Mouse (Mus musculus): ENCODE results near the gene Map3k10.

Gene Map3k10

DNA sequence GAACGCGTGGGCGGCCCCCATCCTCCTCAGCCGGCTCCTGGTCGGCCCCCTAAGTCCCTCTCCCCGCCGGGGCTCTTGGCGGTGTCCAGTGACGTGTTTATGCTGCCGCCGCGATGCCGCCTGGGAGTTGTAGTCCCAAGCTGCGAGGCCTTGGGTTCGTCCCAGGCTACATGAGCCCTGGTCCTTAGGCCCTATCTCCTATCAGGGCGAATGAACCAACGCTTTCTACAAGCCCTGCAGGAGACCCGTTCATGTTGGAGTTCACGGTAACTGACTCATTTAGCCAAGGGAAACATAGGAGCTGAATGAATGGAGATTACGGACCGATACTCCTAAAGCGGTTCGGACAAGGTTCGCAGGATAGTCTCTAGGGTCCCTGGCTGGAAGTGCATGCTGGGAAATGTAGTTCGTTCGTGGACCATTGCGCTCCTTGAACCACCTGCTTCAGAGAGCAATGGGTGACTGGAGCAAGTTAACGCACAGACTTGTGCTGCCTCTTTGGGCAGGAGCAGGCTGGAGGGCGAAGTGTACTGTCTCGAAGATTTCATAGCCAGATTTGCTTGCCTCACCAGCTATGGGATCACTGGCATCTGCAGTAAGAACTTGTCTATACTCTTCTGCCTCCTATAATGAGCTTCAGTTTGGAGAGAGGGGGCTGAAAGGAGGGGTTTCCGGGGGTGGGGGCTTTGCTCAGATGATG is at the start of gene Map3k10:
TSS of gene Map3k10 (minus strand) at position 77 of the 700 bp plus-strand sequence.
- DNase-seq (ENCODE audit: extremely low read depth, low read depth) = peak; percentile 90

DNA sequence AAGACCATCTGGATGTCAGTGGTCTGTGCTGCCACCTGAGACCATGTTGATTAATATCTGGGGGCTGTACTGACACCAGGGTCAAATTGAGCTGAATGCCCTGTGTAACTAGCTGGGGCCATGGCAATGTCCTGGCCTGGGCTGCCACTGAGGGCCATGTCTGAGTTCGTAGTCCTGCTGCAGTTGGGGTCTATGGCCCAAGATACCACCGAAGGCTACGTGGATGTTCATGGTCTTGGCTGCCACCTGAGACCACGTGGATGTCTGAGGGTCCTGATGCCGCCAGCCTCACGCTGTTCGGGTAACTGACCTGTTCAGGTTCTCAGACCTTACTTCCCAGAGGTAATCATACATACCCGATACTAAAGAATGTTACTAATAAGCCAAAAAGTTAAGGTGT is 47.6 kb upstream of the Map3k10 start:
- DNase-seq (ENCODE audit: extremely low read depth, low read depth) = no peak

DNA sequence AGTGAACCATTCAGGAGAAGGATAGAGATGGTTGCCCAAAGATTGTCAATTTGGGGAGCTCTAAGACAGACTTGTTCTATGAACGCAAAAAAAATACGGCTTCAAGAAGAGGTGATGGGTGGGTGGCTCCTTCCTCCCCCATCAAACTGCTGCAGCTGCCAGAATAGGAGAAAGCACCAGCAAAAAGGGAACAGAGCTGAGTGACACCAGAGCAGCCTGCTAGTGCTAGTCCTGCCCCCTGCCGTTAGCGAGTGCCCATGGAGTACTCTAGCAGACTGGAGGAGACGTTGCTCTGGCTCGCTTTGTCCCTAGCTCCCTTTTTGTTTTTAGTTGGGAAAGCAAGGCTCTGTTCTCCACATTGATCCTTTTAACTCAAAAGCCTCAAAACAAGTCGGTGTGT is 36.0 kb upstream of the Map3k10 start:
- no peak for DNase-seq (ENCODE audit: extremely low read depth, low read depth)

DNA sequence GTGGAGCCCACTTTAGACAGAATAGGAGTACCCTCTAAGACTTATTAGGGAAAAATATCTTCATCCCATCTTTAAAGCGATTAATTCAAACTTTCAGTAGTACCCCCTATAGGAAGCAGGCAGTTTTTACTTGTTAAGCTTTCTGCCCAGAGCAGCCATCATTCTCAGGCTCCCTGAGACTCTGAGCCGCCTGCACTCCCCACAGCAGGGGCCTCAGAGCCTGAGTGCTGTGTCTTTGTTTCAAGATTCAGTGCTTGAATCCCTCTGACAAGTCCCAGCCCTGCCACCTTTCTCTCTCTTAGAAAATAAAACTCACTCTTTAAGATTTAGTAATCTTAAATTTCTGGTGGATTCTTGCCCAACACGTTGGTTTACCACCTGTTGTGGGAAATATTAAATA is 22.3 kb upstream of the Map3k10 start:
- DNase-seq (ENCODE audit: extremely low read depth, low read depth) = no peak

DNA sequence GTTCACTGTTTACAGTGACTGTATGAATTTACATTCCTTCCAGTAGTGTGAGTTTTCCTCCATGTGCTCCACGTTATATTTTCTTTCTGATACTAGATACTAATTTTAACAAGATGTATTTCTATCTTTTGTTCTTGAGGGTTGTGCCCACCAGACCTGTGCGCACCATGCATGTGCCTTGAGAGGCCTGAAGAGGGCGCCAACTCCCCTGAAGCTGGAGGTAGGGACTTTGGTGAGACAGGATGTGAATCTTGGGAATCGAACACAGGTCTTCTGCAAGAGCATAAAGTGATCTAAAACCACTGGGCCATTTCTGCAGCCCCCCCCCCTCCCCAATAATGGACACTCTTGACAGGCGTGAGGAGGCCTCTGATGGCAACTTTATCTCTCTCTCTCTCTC is 16.7 kb upstream of the Map3k10 start:
- peak; percentile 46 for DNase-seq (ENCODE audit: extremely low read depth, low read depth)

DNA sequence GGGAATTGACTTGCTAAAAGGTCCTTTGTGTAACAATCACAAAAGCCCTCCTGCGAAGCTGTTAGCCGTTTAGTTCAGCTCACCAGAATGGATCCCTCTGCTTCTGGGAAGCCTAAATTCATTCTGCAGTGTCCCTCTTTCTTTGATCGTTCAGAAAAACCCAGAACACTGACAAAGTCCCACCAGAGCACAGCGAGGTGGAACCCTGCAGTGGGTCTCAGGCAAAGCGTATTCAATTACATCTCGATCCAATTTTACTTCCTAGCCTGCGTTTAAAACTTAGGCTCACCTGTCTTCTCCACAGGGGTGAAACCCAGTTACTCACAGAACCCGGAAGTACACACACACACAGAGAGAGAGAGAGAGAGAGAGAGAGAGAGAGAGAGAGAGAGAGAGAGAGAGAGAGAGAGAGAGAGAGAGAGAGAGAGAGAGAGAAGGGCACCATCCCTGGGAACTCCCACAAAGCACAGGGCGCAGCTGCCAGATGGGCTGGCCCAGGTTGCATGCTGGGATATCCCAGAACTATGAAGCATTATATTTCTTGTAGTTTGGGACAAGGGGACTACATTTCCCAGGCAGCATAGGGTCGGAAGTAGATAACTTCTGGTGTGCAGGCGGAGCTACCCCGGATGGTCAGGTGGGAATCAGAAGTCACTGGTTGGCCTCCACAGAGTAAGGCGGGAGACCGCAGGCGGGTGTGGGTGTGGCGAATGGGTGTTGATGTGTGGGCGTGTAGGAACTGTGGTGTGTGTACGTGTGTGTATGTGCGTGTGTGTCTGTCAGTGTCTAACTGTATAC is 14.6 kb upstream of the Map3k10 start, which contains the start of gene Zfp607b:
TSS of gene Zfp607b (plus strand) at position 526 of the 798 bp plus-strand sequence.
- peak; percentile 100 for DNase-seq (ENCODE audit: extremely low read depth, low read depth)

DNA sequence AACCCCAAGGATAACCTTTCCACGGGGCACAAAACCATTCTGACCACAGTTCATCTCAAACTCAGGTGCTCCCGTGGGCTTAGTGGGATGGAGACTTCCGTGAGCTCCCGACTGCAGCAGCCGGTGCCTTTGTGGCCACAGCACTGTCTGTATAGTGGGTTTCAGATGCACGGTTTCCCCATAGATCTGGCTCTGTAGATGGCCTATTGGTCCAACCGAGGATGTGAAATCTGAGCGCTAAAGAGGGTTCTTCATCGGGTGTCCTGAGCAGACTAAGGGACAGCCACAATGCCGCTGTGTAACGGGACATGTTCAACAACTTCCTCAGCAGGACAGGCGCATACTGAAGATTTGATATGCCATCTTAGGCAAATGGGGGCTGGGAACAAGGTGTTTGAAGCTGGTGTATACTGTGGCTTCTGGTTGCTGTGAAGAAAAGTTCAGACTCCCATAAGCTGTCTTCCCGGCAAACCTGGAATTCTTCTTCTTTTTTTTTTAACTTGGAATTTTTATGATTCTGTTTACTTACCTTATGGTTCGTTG is 13.9 kb upstream of the Map3k10 start:
- peak; percentile 21 for DNase-seq (ENCODE audit: extremely low read depth, low read depth)

DNA sequence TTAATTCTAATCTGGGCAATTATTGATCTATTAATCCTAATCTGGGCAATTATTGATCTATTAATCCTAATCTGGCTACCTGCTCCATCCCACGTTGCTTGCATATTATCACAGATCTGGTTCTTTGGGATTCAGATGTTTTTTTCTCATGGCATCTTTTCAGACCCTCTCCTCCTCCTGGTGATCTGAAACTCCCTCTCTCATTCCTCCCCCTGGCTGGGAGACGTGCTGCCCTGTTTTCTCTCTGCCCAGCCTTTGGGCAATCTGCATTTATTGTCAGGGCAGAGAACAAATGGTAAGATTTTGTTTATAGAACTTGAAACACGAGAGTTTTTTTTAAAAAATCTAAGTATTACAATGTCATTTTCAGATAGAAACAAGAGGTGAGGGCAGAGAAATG is 13.4 kb upstream of the Map3k10 start:
- DNase-seq (ENCODE audit: extremely low read depth, low read depth) = no peak

DNA sequence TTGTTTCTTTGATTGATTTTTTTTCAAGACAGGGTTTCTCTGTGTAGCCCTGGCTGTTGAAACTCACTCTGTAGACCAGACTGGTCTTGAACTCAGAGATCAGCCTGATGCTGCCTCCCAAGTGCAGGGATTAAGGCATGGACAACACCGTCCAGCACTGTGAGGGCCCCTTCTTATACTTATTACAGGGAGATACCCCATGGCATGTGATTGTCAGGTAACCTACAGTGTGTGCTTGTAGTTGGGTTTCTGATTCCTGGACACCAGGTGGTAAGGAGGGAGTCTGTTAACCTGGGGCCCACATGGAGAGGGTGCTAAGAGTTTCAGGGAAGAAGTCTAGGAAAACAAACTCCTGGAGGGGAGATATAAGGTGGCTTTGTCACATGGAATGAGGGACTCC is 12.6 kb upstream of the Map3k10 start:
- DNase-seq (ENCODE audit: extremely low read depth, low read depth) = no peak

DNA sequence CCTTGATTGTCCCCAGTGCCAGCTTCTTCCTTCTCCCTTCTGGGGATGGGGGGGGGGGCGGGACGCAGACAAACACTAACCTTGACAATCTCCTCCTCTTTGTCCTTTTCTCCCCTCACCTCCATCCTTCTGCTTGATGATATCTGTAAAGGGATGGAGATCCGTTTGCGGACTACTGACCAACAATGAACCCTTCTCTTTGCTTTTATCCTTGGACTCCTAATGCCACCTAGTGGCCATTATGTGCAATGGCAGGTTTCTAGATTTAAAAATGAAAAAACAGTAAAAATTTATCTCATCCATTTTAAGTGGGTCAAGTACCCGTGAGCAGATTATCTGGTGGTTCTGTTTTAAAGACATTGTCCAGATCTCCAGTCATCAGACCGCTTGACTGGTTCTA is 11.3 kb upstream of the Map3k10 start:
- no peak for DNase-seq (ENCODE audit: extremely low read depth, low read depth)

DNA sequence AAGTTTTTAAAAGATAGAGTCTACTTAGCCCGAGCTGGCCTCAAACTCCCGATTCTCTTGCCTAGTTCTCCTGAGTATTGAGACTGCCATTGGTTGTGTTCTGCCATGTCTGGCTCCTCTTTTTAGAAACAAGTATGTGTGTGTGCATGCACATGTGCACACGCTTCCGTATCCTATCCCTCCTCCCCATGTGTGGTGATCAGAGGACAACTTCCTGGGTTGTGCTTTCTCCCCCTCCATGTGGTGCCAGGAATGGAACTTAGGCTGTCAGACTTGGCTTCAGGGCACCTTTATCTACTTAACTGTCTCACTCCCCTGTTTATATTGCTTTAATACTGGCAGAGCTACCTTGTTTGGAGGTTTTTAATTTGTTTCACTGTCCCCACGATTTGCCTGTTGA is 10.8 kb upstream of the Map3k10 start:
- no peak for DNase-seq (ENCODE audit: extremely low read depth, low read depth)

DNA sequence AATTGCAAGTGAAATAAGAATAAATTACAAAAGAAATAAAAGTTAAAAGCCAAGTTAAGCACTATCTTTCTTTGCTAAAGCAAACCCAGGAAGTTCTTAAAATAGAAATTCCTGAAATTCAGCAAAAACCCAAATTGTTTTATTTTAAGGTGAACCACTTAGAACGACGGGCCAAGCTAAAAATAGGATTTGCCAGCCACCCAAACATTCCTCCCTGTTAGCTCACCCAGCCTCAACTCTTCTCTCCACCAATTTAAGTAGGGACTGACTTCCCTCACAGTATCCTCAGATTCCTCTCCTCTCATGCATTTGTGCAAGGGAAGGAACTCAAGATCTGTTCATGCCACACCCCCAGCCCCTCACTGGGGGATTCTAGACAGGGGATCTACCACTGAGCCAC is 8.8 kb upstream of the Map3k10 start:
- DNase-seq (ENCODE audit: extremely low read depth, low read depth) = no peak

DNA sequence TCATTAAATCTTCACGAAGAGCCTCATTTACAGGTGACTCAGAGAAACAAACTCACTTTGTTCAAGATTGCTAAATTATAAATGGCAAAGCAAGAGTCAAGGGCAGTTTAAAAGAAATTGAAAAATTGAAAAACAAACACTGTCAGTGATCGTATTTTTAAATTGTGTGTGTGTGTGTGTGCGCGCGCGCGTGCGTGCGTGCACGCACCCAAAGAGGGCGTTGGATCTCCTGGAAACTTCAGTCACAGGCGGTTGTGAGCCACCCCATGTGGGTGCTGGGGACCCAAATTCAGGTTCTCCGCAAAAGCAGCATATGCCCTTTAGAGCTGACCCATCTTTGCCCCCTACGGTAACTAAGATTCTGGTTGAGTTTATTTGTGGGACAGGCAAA is 819 bp upstream of the Map3k10 start:
- DNase-seq (ENCODE audit: extremely low read depth, low read depth) = no peak

DNA sequence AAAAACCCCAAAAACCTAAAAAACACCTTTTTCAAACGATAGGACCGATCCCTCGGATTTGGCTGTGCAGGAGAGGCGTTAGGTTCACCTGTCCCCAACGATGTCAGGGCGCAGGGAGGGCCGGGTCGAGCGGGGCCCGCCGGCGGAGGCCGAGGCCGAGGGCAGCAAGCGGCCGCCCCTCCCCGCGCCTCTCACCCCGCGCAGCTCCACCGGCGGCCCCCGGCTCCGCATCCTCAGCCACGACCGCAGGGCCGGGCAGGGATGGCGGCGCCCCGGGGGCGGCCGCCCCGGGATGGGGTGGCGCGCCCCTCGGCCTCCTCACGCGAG is 240 bp downstream of the Map3k10 start:
- no peak for DNase-seq (ENCODE audit: extremely low read depth, low read depth)

DNA sequence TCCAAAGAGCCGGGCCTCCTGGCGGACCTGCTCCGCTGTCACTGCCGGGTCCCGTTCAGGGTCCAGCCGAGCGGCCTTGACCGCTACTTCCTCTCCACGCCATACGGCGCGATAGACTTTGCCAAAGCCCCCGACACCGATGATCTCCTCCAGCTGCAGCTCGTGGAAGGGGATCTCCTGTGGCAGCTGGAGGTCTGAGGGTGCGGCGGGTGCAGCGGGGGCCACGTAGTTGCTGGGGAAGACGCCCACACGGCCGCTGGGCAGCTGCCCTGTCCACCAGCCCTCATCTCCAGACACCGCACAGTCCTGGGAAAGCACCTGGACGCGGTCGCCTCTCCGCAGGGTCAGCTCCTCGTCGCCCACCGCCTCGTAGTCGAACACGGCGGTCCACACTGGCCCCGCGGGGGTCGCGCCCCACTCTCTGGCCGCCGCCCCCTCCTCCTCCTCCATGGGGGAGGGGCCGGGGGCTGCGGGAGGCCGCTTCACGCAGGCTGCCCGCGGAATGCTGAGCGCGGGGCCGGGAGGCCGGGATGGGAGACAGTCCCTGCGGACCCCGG is 745 bp downstream of the Map3k10 start:
- no peak for DNase-seq (ENCODE audit: extremely low read depth, low read depth)

DNA sequence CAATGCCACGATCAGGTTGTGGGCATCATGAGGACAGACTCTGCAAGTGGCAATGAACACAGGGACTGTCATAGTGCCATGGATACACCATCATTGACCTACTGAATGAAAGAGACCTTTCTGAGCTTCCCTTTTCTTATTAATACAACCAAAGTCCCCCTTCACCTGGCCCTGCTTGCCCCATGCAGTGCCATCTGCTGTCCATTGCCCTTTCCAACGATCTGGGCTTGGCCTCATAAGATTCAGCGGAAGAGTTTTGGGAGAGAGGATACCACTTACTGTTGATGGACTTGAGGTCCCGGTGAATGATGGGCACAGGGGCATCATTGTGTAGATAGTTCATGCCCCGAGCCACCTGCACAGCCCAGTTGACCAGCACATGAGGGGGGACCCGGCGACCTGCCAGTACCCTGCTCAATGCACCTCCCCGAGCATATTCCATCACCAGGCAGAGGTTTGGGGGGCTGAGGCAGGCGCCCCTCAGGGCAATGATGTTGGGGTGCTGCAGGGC is 1.3 kb downstream of the Map3k10 start:
- DNase-seq (ENCODE audit: extremely low read depth, low read depth) = no peak

DNA sequence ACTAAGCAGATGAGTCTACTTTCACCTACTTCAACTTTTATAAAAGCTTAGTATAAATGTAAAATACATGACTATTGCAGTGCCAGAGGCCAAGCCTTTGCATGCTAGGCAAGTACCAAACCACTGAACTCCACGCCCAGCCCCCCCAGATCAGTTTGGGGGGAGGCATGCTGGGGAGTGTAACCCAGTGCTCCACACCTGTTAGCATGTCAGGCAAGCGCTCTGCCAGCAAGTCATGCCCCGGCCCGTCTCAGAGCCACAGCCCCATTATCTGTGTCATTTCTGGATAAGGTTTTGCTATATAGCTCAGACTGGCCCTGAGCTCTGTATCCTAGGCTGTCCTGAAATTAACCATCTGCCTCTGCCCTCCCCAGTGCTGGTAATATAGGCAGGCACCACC is 12.4 kb downstream of the Map3k10 start:
- no peak for DNase-seq (ENCODE audit: extremely low read depth, low read depth)

DNA sequence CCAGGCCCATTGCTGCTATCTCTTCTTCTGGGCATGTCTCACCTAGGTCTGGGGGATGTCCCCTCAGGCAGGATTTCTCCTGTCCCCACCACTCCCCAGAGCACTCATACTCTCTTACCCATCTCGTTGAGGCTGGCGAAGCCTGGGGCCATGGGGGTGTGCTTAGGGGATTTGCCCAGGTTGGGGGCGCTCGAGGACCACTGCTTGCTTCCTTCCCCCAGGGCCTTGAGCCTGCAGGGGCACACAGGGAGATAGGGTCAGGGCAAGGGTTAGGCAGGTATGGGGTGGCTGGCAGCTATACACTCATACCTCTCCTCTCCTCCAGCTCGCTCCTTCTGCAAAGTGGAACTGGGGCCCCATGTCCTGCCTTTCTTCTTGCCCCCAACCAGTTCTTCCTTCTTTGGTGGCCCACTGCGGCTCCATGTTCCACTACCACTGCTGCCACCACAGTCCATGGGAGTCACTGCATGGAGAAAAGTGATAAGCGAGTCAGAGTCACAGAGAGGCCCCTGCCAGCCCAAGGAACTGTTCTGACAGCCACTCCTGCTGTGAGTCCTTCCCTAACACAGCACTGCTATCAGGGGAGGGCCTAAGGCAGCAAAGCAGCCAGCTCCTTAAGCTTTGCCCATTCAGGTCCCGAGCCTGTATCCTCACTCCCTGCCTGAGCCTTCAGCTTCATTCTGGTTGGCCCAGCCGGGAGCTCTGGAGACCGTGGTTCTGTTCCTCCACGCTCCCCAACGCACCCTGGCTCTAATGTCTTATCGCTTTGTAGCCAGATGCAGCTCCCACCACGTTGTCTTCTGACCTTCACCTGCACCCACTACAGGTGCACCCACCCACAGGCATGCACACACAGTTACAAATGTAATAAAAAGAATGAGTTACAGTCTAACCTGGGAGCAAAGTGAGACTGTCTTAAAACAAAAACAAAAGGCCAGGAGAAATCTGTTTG is 15.4 kb downstream of the Map3k10 start:
- peak; percentile 11 for DNase-seq (ENCODE audit: extremely low read depth, low read depth)

DNA sequence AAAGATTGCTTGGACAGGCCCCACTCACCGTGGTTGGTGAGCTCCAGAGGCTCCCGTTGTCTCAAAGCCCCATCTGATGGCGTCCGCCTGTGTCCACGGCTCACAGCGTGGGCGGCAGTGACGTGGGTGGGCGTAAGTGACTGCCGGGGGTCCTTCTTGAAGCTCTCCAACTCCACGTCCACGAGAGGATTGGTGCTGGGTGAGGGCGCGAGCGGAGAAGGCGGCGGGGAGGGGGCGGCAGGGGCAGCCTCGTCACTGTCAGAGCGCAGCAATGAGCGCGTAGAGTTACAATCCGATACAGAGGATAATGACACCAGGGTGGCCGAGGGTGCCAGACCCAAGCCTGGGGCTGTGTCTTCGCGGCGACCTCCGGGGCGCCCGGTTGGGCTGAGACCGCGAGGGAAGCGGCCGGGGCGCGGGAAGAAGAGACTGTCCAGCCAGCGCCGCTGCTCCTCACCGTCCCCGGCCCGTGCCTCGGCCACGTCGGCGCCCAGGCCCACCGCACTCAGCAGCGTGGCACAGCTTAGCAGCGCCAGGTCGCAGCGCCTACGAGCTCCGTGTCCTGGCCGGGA is 16.5 kb downstream of the Map3k10 start:
- DNase-seq (ENCODE audit: extremely low read depth, low read depth) = no peak

DNA sequence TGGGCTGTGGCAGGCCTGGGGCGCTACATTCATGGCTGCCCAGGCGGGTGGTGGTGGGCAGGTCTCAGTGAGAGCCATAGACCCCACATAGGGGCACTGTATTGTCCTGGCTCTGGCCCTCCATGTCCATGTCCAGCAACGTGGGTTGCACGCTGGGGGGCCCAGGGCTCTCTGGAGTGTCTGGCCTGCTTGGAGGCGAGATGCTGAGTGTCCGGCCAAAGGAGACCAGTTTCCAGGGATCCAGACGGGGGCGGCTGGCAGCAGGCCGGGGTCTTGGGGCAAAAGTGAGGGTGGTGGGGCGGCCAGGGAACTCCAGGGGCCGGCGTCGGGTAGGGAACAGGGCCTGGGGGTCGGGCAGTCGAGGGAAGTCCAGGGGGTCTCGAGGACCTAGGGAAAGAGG is 17.8 kb downstream of the Map3k10 start:
- DNase-seq (ENCODE audit: extremely low read depth, low read depth) = no peak

DNA sequence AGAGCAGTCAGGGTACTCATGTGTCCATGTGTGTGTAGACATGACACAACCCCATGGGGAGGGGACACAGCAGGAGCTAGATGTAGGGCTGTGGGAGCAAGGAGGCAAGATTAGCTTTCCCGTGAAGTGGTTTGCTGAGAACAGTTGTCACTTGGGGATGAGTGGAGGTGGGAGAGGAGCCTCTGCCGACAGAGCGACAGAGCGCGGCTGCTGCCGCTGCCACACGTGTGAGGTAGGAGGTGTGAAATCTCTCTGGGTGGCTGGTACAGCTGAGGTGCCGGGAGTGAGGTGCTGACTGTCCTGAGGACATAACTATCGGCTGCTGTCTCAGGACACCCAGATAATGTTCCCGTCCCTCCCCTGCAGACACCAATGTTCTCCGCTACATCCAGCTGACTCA is 18.9 kb downstream of the Map3k10 start:
- DNase-seq (ENCODE audit: extremely low read depth, low read depth) = no peak

All from MEL-GATA-1-ER (cell line).